Mouse (Mus musculus) heart, postnatal 25 days (tissue): ENCODE measurements around the gene Tas2r117. TPM values are rescaled to one million over a fixed set of nuclear protein-coding genes. Genes with fewer than 3 reads are reported as not detected.

Experiments
- DNase-seq: peaks from one replicate; pipeline ENCODE4 v3.0.0; 2022; ENCODE audit warnings: low spot score
- intact Hi-C: fragments of 180-260 bp; cut with DNase I; formaldehyde crosslinking; loops from one replicate; pipeline ENCODE4 v1.15.1; 2025
- total RNA-seq, 2 experiments: library from RNA; stranded (reverse); gene quantifications; 2 replicates each; pipeline ENCODE4 v1.2.3; 2021

The Tas2r117 gene
- total RNA-seq: not detected

- intact Hi-C loops: loop anchor here (10.0 kb wide), 1 partner anchor 182 kb away; the partner anchor contains the start of gene Tas2r109
Observed at GRCm38 (mm10) chr6:132802518-132802917, at the start of gene Tas2r117. Tas2r117 (plus strand) TSS chr6:132802818.

GRCm38 (mm10) chr6:132754430-132754829, 48.2 kb upstream of the Tas2r117 start, which contains the start of gene Tas2r124:
Tas2r124 (plus strand) TSS chr6:132754730.
- intact Hi-C loops: no loop called here
- no peak for DNase-seq

More at GRCm38 (mm10) chr6:132802518-132802917, at the start of gene Tas2r117:
- DNase-seq: no peak

GRCm38 (mm10) chr6:132761831-132762230, 40.8 kb upstream of the Tas2r117 start, which contains the start of gene Tas2r102:
Tas2r102 (plus strand) TSS chr6:132762131.
- intact Hi-C loops: no loop called here
- DNase-seq: no peak

- intact Hi-C loops: no loop called here
- no peak for DNase-seq
Observed at GRCm38 (mm10) chr6:132778062-132778461, 24.6 kb upstream of the Tas2r117 start, which contains the start of gene Tas2r136. Tas2r136 (minus strand) TSS chr6:132778162.

GRCm38 (mm10) chr6:132795393-132795792, 7.2 kb upstream of the Tas2r117 start:
- intact Hi-C loops: no loop called here
- DNase-seq: no peak

GRCm38 (mm10) chr6:132846842-132847241, 44.2 kb downstream of the Tas2r117 start, which contains the start of gene Tas2r123:
Tas2r123 (plus strand) TSS chr6:132847142.
- DNase-seq: no peak
- intact Hi-C loops: no loop called here

Other genes starting within 250 kb of the Tas2r117 start
- not detected for gene Prh1, start 233.0 kb upstream of the Tas2r117 start, total RNA-seq
- gene Prp2, start 206.9 kb upstream of the Tas2r117 start, total RNA-seq: not detected
- gene A630073D07Rik, start 151.3 kb upstream of the Tas2r117 start, total RNA-seq: not detected
- gene Tas2r120, start 145.9 kb upstream of the Tas2r117 start, total RNA-seq: not detected
- gene Tas2r121, start 101.8 kb upstream of the Tas2r117 start, total RNA-seq: not detected
- not detected for gene Tas2r122, start 90.9 kb upstream of the Tas2r117 start, total RNA-seq
- gene Tas2r115, start 64.8 kb upstream of the Tas2r117 start, total RNA-seq: not detected
- not detected for gene Tas2r124, start 48.1 kb upstream of the Tas2r117 start, total RNA-seq
- not detected for gene Tas2r102, start 40.7 kb upstream of the Tas2r117 start, total RNA-seq
- gene Tas2r136, start 24.7 kb upstream of the Tas2r117 start, total RNA-seq: not detected
- not detected for gene Tas2r123, start 44.3 kb downstream of the Tas2r117 start, total RNA-seq
- not detected for gene Tas2r116, start 52.6 kb downstream of the Tas2r117 start, total RNA-seq
- not detected for gene Tas2r110, start 65.2 kb downstream of the Tas2r117 start, total RNA-seq
- not detected for gene Tas2r113, start 90.2 kb downstream of the Tas2r117 start, total RNA-seq
- gene Tas2r125, start 106.8 kb downstream of the Tas2r117 start, total RNA-seq: not detected
- not detected for gene Tas2r129, start 148.3 kb downstream of the Tas2r117 start, total RNA-seq
- not detected for gene Tas2r131, start 155.1 kb downstream of the Tas2r117 start, total RNA-seq
- gene Tas2r109, start 178.1 kb downstream of the Tas2r117 start, total RNA-seq: not detected
- gene Tas2r103, start 234.3 kb downstream of the Tas2r117 start, total RNA-seq: not detected